Mouse (Mus musculus) midbrain, embryonic 14.5 days (tissue): ENCODE measurements around the gene Gm21915. TPM values are rescaled to one million over a fixed set of nuclear protein-coding genes. Genes with fewer than 3 reads are reported as not detected.

Source experiments
- ATAC-seq: fragments of 200-750 bp; cut with Nextera tagmentation; 2 replicates; pipeline ENCODE4 v1.8.0; 2017; ENCODE audit warnings: moderate number of reproducible peaks, moderate library complexity; ENCODE audit not compliant: low FRiP score, low TSS enrichment
- DNase-seq: peaks from one replicate; pipeline ENCODE4 v3.0.0-alpha.2; 2015
- H3K27ac ChIP-seq: fragments of 300-500 bp; sonication (generic); replicated peaks from 2 replicates; pipeline ENCODE4 v1.5.1; 2014; ENCODE audit warnings: mild to moderate bottlenecking, low read depth, low read length, moderate library complexity
- H3K27me3 ChIP-seq: fragments of 300-500 bp; sonication (generic); 2 replicates; pipeline ENCODE4 v1.6.1; 2014; ENCODE audit warnings: low read length, control low read depth, mixed read lengths; ENCODE audit not compliant: control insufficient read depth, insufficient read depth
- H3K36me3 ChIP-seq: fragments of 300-500 bp; sonication (generic); 2 replicates; pipeline ENCODE4 v1.6.1; 2014; ENCODE audit warnings: low read length, control low read depth; ENCODE audit not compliant: control insufficient read depth, insufficient read depth
- H3K4me1 ChIP-seq: fragments of 300-500 bp; sonication (generic); 2 replicates; pipeline ENCODE4 v1.6.1; 2014; ENCODE audit warnings: mild to moderate bottlenecking, antibody characterized with exemption, low read length, control low read depth; ENCODE audit not compliant: control insufficient read depth, insufficient read depth
- H3K4me2 ChIP-seq: fragments of 300-500 bp; sonication (generic); 2 replicates; pipeline ENCODE4 v1.6.1; 2014; ENCODE audit warnings: mild to moderate bottlenecking, low read length, moderate library complexity
- H3K4me3 ChIP-seq: fragments of 300-500 bp; sonication (generic); replicated peaks from 2 replicates; pipeline ENCODE4 v1.5.1; 2014; ENCODE audit warnings: low read depth, low read length
- H3K9ac ChIP-seq: fragments of 300-500 bp; sonication (generic); replicated peaks from 2 replicates; pipeline ENCODE4 v1.6.1; 2014; ENCODE audit warnings: mild to moderate bottlenecking, low read length, moderate library complexity
- H3K9me3 ChIP-seq: fragments of 300-500 bp; sonication (generic); 2 replicates; pipeline ENCODE4 v1.6.1; 2016; ENCODE audit warnings: low read length, control low read depth, mixed read lengths; ENCODE audit not compliant: control insufficient read depth
- WGBS: fragments of 180-500 bp; shearing (Covaris S2); extraction: QIAGEN DNeasy Blood & Tissue Kit; methylation state at CpG from one replicate; pipeline ENCODE4 v1.1.7; 2014; 5-methylcytosine and 5-hydroxymethylcytosine counted together
- polyA plus RNA-seq: library from polyadenylated mRNA; unstranded; fragments of >200 nt; fragmentation: Nextera tagmentation; extraction: Ambion mirVana; gene quantifications from 2 replicates; pipeline ENCODE4 v1.2.1, GENCODE M21; 2014

The Gm21915 gene
- polyA plus RNA-seq: not detected in 2 replicates

DNA sequence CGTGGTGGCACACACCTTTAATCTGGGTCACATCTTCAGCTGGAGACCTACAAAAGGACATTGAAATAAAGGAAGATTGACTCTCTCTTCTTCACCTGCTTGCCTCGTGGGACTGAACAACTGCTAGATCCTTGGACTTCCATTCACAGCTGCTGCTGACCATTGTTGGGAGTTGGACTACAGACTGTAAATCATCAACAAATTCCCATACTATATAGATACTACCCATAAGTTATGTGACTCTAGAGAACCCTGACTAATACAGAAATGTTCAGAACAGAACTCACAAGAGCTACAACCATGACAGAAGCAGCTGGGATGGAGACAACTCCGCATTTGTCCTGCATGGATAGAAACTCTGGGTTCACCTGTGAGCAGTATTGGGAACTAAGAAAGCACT lies at the start of gene Gm21915:
TSS of gene Gm21915 (plus strand) at position 301 of the 400 bp plus-strand sequence.
- WGBS: 88% methylated on average over 3 of the region's 3 CpGs
- H3K27ac ChIP-seq: peak within 1 kb of the TSS; percentile 28
- no peaks in the 10 kb centered on the region for H3K9me3 ChIP-seq
- ATAC-seq: no peak
- H3K27me3 ChIP-seq: no peaks in the 10 kb centered on the region
- H3K9ac ChIP-seq: no peak within 1 kb of the TSS
- H3K4me2 ChIP-seq: no peak within 1 kb of the TSS
- no peak for DNase-seq
- peaks cover 11% of the 10 kb centered on the region for H3K4me1 ChIP-seq
- no peaks in the 10 kb centered on the region for H3K36me3 ChIP-seq
- H3K4me3 ChIP-seq: no peak within 1 kb of the TSS

- WGBS: 89% methylated on average over 3 of the region's 3 CpGs
- peaks cover 16% of the 10 kb centered on the region for H3K4me1 ChIP-seq
- H3K4me2 ChIP-seq: no peak overlapping the region
- DNase-seq (peak; percentile 44), ATAC-seq (no peak)
- no peaks in the 10 kb centered on the region for H3K27me3 ChIP-seq
- no peak overlapping the region for H3K27ac ChIP-seq
- no peak overlapping the region for H3K9ac ChIP-seq
- no peaks in the 10 kb centered on the region for H3K36me3 ChIP-seq
- no peak overlapping the region for H3K4me3 ChIP-seq
- no peaks in the 10 kb centered on the region for H3K9me3 ChIP-seq
Measured at GRCm38 (mm10) chr9:40622265-40622664, 48.1 kb upstream of the Gm21915 start.

DNA sequence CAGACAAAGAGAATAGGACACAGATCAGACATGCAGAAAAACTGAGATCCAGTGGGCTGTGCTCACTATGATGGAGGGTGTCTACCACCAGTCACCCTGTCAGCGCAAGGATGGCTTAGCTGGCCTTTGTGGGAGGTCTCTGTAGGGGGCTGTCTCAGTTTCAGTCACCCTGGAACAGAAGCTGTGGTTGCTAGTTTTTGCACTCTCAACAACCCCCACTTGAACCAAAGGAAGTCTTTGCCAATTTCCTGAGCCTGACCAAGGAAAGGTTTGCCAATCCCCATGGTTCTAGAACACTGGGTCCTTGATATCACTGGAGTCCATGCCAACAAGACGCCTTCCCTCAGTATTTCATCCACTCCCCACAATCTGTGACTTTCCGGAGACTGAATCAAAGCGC lies 47.6 kb upstream of the Gm21915 start:
- ATAC-seq (no peak), DNase-seq (no peak)
- Histone ChIP-seq H3K4me2 (no peak overlapping the region), H3K27ac (no peak overlapping the region), H3K4me3 (no peak overlapping the region), H3K4me1 (peaks cover 17% of the 10 kb centered on the region), H3K27me3 (no peaks in the 10 kb centered on the region), H3K9me3 (no peaks in the 10 kb centered on the region), H3K9ac (no peak overlapping the region), H3K36me3 (no peaks in the 10 kb centered on the region)
- 92% methylated on average over 4 of the region's 4 CpGs for WGBS

DNA sequence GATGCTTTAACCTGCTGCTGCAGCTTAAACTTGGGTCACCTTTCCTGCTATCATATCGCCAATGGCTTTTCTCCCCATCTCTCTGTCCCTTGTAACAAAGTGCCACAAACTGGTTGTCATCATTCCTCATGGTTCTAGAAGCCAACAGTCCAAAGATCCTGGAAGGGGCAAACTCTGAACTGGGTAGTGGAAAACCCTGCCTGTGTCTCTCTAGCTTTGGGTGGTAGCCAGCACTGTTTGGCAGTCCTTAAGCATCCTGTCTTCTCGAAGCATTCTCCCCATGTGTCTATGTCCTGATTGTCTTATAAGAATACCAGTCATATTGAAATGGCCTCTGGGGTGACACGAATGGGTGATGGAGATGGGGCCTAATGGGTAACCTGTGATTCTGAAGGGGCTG lies 45.1 kb upstream of the Gm21915 start:
- Histone ChIP-seq H3K9me3 (no peaks in the 10 kb centered on the region), H3K27ac (no peak overlapping the region), H3K9ac (no peak overlapping the region), H3K4me3 (no peak overlapping the region), H3K36me3 (no peaks in the 10 kb centered on the region), H3K27me3 (no peaks in the 10 kb centered on the region), H3K4me2 (no peak overlapping the region), H3K4me1 (peaks cover 16% of the 10 kb centered on the region)
- 76% methylated on average over 3 of the region's 3 CpGs for WGBS
- DNase-seq (no peak), ATAC-seq (no peak)

GRCm38 (mm10) chr9:40626566-40626965 lies 43.8 kb upstream of the Gm21915 start:
- DNase-seq (peak; percentile 58), ATAC-seq (peak; percentile 29; the same call in 1 of the 2 replicates)
- peak overlapping the region; percentile 84 for H3K27ac ChIP-seq
- H3K27me3 ChIP-seq: no peaks in the 10 kb centered on the region
- 15% methylated on average over 11 of the region's 11 CpGs for WGBS
- H3K4me3 ChIP-seq: no peak overlapping the region
- H3K9ac ChIP-seq: peak overlapping the region; percentile 31
- peaks cover 16% of the 10 kb centered on the region for H3K4me1 ChIP-seq
- no peaks in the 10 kb centered on the region for H3K9me3 ChIP-seq
- H3K36me3 ChIP-seq: no peaks in the 10 kb centered on the region
- peak overlapping the region; percentile 18 for H3K4me2 ChIP-seq

DNA sequence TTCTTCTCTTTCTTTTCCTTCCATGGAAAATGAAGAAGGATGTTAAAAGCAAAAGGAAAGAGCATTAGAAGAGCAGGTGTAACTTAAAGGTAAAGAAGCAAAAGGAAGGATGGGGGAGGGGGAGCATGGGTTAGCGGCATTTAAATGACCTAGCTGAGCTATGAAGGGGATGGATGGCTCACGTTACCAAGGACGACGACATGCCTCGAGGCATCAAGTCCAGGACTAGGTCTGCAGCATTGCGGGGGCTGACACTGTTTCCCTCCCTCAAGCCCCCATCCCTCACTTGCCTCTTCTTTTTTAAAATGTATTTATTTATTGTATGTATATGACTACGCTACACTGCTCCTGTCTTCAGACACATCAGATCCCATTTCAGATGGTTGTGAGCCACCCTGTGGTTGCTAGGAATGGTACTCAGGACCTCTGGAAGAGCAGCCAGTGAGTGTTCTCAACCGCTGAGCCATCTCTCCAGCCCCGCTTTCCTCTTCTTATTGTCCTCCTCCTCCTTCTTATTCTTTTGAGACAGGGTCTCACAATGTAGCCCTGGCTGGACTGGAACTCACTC lies 43.2 kb upstream of the Gm21915 start:
- no peaks in the 10 kb centered on the region for H3K27me3 ChIP-seq
- H3K4me1 ChIP-seq: peaks cover 16% of the 10 kb centered on the region
- DNase-seq (peak; percentile 69), ATAC-seq (no peak)
- H3K27ac ChIP-seq: peak overlapping the region; percentile 84
- no peak overlapping the region for H3K4me3 ChIP-seq
- H3K9me3 ChIP-seq: no peaks in the 10 kb centered on the region
- H3K9ac ChIP-seq: no peak overlapping the region
- WGBS: 24% methylated on average over 9 of the region's 9 CpGs
- H3K36me3 ChIP-seq: no peaks in the 10 kb centered on the region
- H3K4me2 ChIP-seq: 0 out of 2 replicates have a peak overlapping the region, but pooled peaks have one; percentile 18

GRCm38 (mm10) chr9:40628130-40629069 lies 42.0 kb upstream of the Gm21915 start:
- Histone ChIP-seq H3K27ac (no peak overlapping the region; the same call in 1 of the 2 replicates), H3K9ac (no peak overlapping the region), H3K36me3 (no peaks in the 10 kb centered on the region), H3K9me3 (no peaks in the 10 kb centered on the region), H3K4me2 (no peak overlapping the region), H3K27me3 (no peaks in the 10 kb centered on the region), H3K4me3 (no peak overlapping the region), H3K4me1 (peaks cover 16% of the 10 kb centered on the region)
- WGBS: 64% methylated on average over 20 of the region's 20 CpGs
- DNase-seq: peak; percentile 77
- no peak; the same call in 1 of the 2 replicates for ATAC-seq

GRCm38 (mm10) chr9:40629441-40629840 lies 41.0 kb upstream of the Gm21915 start:
- Histone ChIP-seq H3K9ac (no peak overlapping the region), H3K4me2 (no peak overlapping the region), H3K9me3 (no peaks in the 10 kb centered on the region), H3K36me3 (no peaks in the 10 kb centered on the region), H3K4me1 (peaks cover 16% of the 10 kb centered on the region), H3K27me3 (no peaks in the 10 kb centered on the region), H3K4me3 (no peak overlapping the region), H3K27ac (no peak overlapping the region)
- DNase-seq (no peak), ATAC-seq (no peak)
- 50% methylated on average over 13 of the region's 13 CpGs for WGBS
